Mouse (Mus musculus) urinary bladder, postnatal 36 days (tissue): Measurements from ENCODE around the gene Gm13691.
"Not testable (repeated sequence)": the region's sequence is repeated elsewhere in the genome, so short reads cannot be mapped to it uniquely, and the experiment has no call there.

Experiments used
- DNase-seq, 2 experiments: peaks; one replicate each; pipeline ENCODE4 v3.0.0; 2022; ENCODE audit warnings: low spot score in 2 of 2, mixed read lengths in 1 of 2

Gene Gm13691

DNA sequence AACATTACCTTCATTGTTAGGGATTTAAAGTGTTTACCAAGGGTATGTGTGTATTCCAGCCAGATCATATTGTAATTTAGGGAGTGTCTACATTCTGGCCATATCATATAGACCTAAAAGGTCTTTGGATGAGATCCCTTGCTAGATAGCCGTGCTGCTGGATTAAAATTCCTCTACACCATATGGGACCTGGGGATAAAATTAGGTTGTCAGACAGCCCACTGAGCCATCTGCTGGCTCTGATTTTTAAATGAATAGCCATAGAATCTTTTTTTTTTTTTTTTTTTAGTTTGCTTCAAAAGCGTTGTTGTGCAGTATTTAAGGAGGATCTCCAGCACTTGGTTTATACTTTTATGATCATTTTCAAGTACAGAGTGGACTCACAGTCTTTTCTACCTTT, 42.2 kb downstream of the Gm13691 start:
- DNase-seq: no peak

DNA sequence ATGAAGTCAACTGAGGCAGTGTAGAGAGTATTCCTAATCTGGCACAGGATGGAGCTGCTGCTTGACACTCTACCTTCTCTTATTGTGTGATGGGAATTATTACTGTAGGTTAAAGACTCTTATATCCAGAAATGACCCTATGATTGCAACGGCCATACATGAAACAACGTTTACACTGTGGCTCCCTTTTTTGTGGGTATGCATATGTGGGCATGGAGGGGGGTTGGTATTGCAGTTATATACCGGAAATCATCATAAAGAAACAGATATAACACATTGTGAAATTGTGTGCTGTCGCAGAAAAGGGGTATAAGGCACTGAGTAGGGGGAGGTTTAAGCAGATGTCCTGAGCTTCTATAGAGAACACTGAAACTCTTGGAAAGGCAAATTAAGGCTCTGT, 45.6 kb downstream of the Gm13691 start:
- DNase-seq: no peak

GRCm38 (mm10) chr2:84037304-84037703, 47.0 kb downstream of the Gm13691 start:
- DNase-seq: no peak

DNA sequence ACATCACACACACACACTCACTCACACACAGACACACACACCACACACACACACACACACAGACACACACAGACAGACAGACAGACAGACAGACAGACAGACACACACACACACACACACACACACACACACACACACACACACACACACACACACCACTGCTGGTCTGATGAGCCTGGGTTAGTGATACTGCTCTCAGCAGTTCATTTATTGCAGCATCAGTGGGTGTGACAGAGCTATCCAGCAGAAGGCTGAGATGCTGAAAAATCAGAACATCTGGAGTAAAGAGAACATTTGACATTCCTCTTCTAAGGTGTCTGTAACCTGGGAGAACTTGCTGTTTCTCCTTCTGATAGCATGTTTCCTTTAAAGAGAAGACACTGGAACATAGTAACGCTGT, 47.6 kb downstream of the Gm13691 start:
- not testable (repeated sequence) for DNase-seq

DNA sequence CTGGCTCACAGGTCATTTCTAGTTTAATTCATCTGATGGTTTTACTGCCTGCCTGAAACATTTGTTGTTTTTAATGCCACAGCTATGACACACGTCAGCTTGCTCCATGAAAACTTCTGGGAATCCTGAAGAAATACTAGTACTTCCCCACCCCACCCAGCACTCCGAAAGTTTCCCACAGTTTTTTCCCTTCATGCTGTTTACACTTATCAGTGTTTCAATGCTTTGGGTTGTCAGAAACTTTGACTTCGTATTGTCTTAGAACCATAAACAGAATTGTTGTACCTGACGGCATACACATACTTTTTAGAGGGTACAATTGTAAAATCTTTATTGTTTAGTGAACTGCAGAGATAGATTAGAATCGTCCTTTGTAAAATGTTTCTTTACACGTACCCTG, 48.9 kb downstream of the Gm13691 start:
- no peak for DNase-seq
